Mouse (Mus musculus) liver, postnatal 0 days (tissue): ENCODE results near the gene Gm20503.

Experiments
- CTCF ChIP-seq: sonication (generic); IDR thresholded peaks from 2 replicates; pipeline ENCODE4 v1.5.1; 2016; ENCODE audit warnings: antibody characterized with exemption, low read depth
- EP300 ChIP-seq: IDR thresholded peaks from 2 replicates; pipeline ENCODE4 v1.6.1; 2016; ENCODE audit warnings: antibody characterized with exemption, low read depth, mild to moderate bottlenecking

- TF ChIP-seq EP300 = no peak
- no peak for TF ChIP-seq CTCF
These were observed 34.5 kb downstream of the Gm20503 start for GRCm38 (mm10) chr4:59037525-59037924.
